Mouse (Mus musculus) lung, postnatal 0 days (tissue): ENCODE results near the gene Slitrk3. TPM values are rescaled to one million over a fixed set of nuclear protein-coding genes. Genes with fewer than 3 reads are reported as not detected.

Experiments
- ATAC-seq: fragments of 200-750 bp; cut with Nextera tagmentation; 2 replicates; pipeline ENCODE4 v1.8.0; 2017; ENCODE audit warnings: moderate library complexity
- DNase-seq: peaks from one replicate; pipeline ENCODE4 v3.0.0-alpha.2; 2016; ENCODE audit warnings: low spot score
- H3K27ac ChIP-seq: fragments of 300-500 bp; sonication (generic); 2 replicates; pipeline ENCODE4 v1.5.1; 2014; ENCODE audit warnings: antibody characterized with exemption, mild to moderate bottlenecking, low read length, mixed read lengths
- H3K27me3 ChIP-seq: fragments of 300-500 bp; sonication (generic); replicated peaks from 2 replicates; pipeline ENCODE4 v1.6.1; 2014; ENCODE audit warnings: low read length, mixed read lengths; ENCODE audit not compliant: insufficient read depth
- H3K36me3 ChIP-seq: fragments of 300-500 bp; sonication (generic); 2 replicates; pipeline ENCODE4 v1.6.1; 2014; ENCODE audit warnings: low read length, mixed read lengths; ENCODE audit not compliant: insufficient read depth
- H3K4me1 ChIP-seq: fragments of 300-500 bp; sonication (generic); 2 replicates; pipeline ENCODE4 v1.6.1; 2014; ENCODE audit warnings: antibody characterized with exemption, low read depth, low read length, mixed read lengths; ENCODE audit not compliant: insufficient read depth
- H3K4me2 ChIP-seq: fragments of 300-500 bp; sonication (generic); replicated peaks from 2 replicates; pipeline ENCODE4 v1.6.1; 2014; ENCODE audit warnings: low read depth, mild to moderate bottlenecking, low read length, moderate library complexity, mixed read lengths
- H3K4me3 ChIP-seq: fragments of 300-500 bp; sonication (generic); 2 replicates; pipeline ENCODE4 v1.5.1; 2014; ENCODE audit warnings: low read depth, low read length
- H3K9ac ChIP-seq: fragments of 300-500 bp; sonication (generic); replicated peaks from 2 replicates; pipeline ENCODE4 v1.6.1; 2014; ENCODE audit warnings: low read depth, mild to moderate bottlenecking
- H3K9me3 ChIP-seq: fragments of 300-500 bp; sonication (generic); 2 replicates; pipeline ENCODE4 v1.6.1; 2016; ENCODE audit warnings: low read length, mixed read lengths
- CTCF ChIP-seq: IDR thresholded peaks from 2 replicates; pipeline ENCODE4 v1.5.1; 2016; ENCODE audit warnings: antibody characterized with exemption, mild to moderate bottlenecking
- EP300 ChIP-seq: IDR thresholded peaks from 2 replicates; pipeline ENCODE4 v1.6.1; 2016; ENCODE audit warnings: antibody characterized with exemption, mild to moderate bottlenecking, control low read depth
- WGBS: fragments of 180-500 bp; shearing (Covaris S2); extraction: QIAGEN DNeasy Blood & Tissue Kit; methylation state at CpG from one replicate; pipeline ENCODE4 v1.1.7; 2014; 5-methylcytosine and 5-hydroxymethylcytosine counted together
- polyA plus RNA-seq: library from polyadenylated mRNA; unstranded; fragments of >200 nt; fragmentation: Nextera tagmentation; extraction: Ambion mirVana; gene quantifications from 2 replicates; pipeline ENCODE4 v1.2.1, GENCODE M21; 2015

Gene Slitrk3
- polyA plus RNA-seq, 1 experiment from 2014 or later = not detected

GRCm38 (mm10) chr3:73002933-73003696 lies 54.5 kb downstream of the Slitrk3 start:
- Histone ChIP-seq H3K4me2 (no peak overlapping the region), H3K9me3 (no peaks in the 10 kb centered on the region), H3K36me3 (no peaks in the 10 kb centered on the region), H3K4me1 (no peaks in the 10 kb centered on the region), H3K9ac (no peak overlapping the region), H3K27ac (no peak overlapping the region), H3K27me3 (no peaks in the 10 kb centered on the region), H3K4me3 (no peak overlapping the region)
- WGBS = 88% methylated on average over 4 of the region's 4 CpGs
- ATAC-seq (no peak), DNase-seq (no peak)
- no peak for TF ChIP-seq EP300
- no peak for TF ChIP-seq CTCF

GRCm38 (mm10) chr3:72997517-72997916 lies 60.1 kb downstream of the Slitrk3 start:
- ATAC-seq = no peak

More at GRCm38 (mm10) chr3:72997517-72997916, 60.1 kb downstream of the Slitrk3 start:
- H3K4me2 ChIP-seq = no peak overlapping the region
- WGBS = 62% methylated on average over 4 of the region's 4 CpGs
- no peaks in the 10 kb centered on the region for H3K27me3 ChIP-seq
- no peak for TF ChIP-seq CTCF
- no peak for TF ChIP-seq EP300
- H3K9me3 ChIP-seq = no peaks in the 10 kb centered on the region
- no peak for DNase-seq
- H3K4me1 ChIP-seq = no peaks in the 10 kb centered on the region
- no peak overlapping the region for H3K9ac ChIP-seq
- H3K4me3 ChIP-seq = no peak overlapping the region
- H3K27ac ChIP-seq = no peak overlapping the region
- no peaks in the 10 kb centered on the region for H3K36me3 ChIP-seq

Other genes starting within 250 kb of the Slitrk3 start
- gene Sis, start 89.9 kb downstream of the Slitrk3 start, polyA plus RNA-seq = not detected in 2 replicates